Mouse (Mus musculus) liver, postnatal 0 days (tissue): ENCODE measurements at regions not wholly inside any gene's neighbourhood (a gene's known extent, or its start where the extent isn't known, plus 50 kb on each side); places are given as distances from the start of the nearest gene placed in this dataset.

Experiments
- CTCF ChIP-seq: sonication (generic); IDR thresholded peaks from 2 replicates; pipeline ENCODE4 v1.5.1; 2016; ENCODE audit warnings: antibody characterized with exemption, low read depth
- EP300 ChIP-seq: IDR thresholded peaks from 2 replicates; pipeline ENCODE4 v1.6.1; 2016; ENCODE audit warnings: antibody characterized with exemption, low read depth, mild to moderate bottlenecking

GRCm38 (mm10) chr2:75341310-75341709 is 317.8 kb upstream of the Hnrnpa3 start:
- TF ChIP-seq CTCF (no peak), EP300 (peak; percentile 68)
